Mouse (Mus musculus) bone marrow, adult 2 months (tissue): ENCODE measurements around the gene Xirp1. TPM values are rescaled to one million over a fixed set of nuclear protein-coding genes. Genes with fewer than 3 reads are reported as not detected.

Experiments
- H3K27ac ChIP-seq: fragments of 200-500 bp; 2 replicates; pipeline ENCODE4 v1.5.1; 2012; ENCODE audit warnings: low read depth, mild to moderate bottlenecking, control low read depth, inconsistent platforms, low read length; ENCODE audit not compliant: control insufficient read depth, poor library complexity, insufficient read depth
- H3K4me1 ChIP-seq: fragments of 200-500 bp; 2 replicates; pipeline ENCODE4 v1.6.1; 2011; ENCODE audit warnings: low read length; ENCODE audit not compliant: control insufficient read depth, insufficient read depth
- H3K4me3 ChIP-seq: fragments of 200-500 bp; replicated peaks from 2 replicates; pipeline ENCODE3; 2011; ENCODE audit warnings: mild to moderate bottlenecking, low read depth, low read length, control low read depth; ENCODE audit not compliant: control insufficient read depth
- CTCF ChIP-seq: fragments of 200-500 bp; IDR thresholded peaks from 2 replicates; pipeline ENCODE4 v1.5.1; 2011; ENCODE audit warnings: low read length, control low read depth; ENCODE audit not compliant: control insufficient read depth, insufficient read depth
- POLR2A ChIP-seq: fragments of 200-500 bp; IDR thresholded peaks from 2 replicates; pipeline ENCODE4 v1.6.1; 2011; ENCODE audit warnings: low read depth, mild to moderate bottlenecking, control low read depth, low read length, borderline replicate concordance; ENCODE audit not compliant: control insufficient read depth
- WGBS: fragments of 180-500 bp; shearing (Covaris S2); methylation state at CpG from one replicate; pipeline ENCODE4 v1.1.7; 2018; 5-methylcytosine and 5-hydroxymethylcytosine counted together
- polyA plus RNA-seq: library from polyadenylated mRNA; stranded (reverse); fragments of >200 nt; gene quantifications from 2 replicates; pipeline ENCODE4 v1.2.4, GENCODE M21; 2011; ENCODE audit warnings: low replicate concordance; ENCODE audit not compliant: missing spikeins, insufficient read depth, insufficient read length

Gene Xirp1
- polyA plus RNA-seq, 1 experiment = not detected

DNA sequence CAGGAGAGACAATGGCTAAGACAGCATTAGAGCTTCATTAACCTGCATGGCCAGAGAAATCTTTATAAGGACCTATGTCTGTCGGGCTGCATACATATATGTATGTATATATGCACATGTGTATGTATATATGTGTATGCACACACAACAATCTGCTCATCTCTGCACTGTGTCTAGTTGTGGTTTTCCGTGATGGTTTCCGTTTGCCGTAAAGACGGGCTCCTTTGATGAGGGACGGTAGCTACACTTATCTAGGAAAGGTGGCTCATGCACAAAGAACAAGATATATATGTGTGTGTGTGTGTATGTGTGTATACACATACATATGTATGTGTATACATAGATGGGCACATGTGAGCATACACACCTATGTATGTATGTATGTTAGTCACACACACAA lies 6.5 kb upstream of the Xirp1 start:
- 74% methylated on average over 6 of the region's 6 CpGs for WGBS
- Histone ChIP-seq H3K4me1 (peaks cover 1% of the 10 kb centered on the region; the same call in 1 of the 2 replicates), H3K4me3 (no peak overlapping the region), H3K27ac (no peak overlapping the region)
- TF ChIP-seq POLR2A (no peak), CTCF (no peak)

DNA sequence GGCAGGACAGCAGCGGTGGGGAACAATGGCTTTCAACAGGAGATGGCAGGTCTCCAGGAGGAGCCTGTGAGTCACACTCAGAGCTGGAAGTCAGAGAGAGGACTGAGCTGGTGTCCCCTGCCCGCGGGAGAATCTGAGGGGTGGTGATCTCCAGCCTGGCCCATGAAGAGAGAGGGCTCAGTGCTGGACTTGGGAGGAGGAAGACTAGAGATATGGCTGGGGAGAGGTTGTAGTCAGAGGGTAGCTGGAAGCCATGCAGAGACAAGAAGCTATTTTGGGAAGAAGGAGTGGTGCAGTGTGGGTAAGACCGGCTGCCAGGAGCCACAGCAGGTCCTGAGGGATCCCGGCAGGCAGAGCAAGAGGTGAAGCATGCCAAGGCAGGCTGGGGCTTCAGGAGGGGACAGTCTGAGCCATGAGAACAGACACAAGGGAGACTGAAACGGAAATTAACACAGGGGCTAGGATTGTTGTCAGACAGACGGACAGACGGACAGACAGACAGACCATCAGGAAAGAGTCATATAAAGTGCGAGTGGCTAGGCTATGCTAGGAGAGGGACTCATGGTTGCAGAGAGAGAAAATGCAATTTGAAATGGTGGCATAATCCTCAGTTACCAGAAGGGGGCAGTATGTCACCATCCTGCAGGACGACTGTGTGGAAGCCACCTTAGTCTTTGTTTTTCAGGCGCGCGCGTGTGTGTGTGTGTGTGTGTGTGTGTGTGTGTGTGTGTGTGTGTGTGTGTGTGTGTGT lies 4.2 kb upstream of the Xirp1 start:
- 15% methylated on average over 14 of the region's 14 CpGs for WGBS
- peak; percentile 83 for TF ChIP-seq CTCF
- TF ChIP-seq POLR2A = no peak
- Histone ChIP-seq H3K27ac (no peak overlapping the region), H3K4me3 (no peak overlapping the region), H3K4me1 (no peaks in the 10 kb centered on the region; the same call in 1 of the 2 replicates)

DNA sequence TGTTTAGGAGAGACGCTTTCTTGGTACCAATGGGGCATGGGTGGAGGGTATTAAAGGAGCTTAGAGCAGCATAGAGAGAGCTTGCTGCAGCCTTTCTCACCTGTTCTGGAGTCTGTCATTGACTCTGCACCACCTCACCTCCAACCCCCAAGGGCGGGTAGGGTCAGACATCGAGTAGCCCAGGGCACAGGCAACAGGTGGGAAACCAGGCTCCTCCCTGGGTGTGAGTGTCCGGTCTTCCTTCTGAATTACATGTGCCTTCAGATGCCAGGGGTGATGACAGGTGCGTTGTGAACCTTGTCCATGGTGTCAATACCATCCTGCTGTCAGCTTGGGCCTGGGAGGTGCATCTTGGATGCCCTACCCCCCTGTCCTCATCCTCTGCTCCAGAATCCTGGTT lies 1.2 kb upstream of the Xirp1 start:
- WGBS = 75% methylated on average over 5 of the region's 5 CpGs
- Histone ChIP-seq H3K4me3 (no peak overlapping the region), H3K27ac (no peak overlapping the region), H3K4me1 (no peaks in the 10 kb centered on the region; the same call in 1 of the 2 replicates)
- no peak for TF ChIP-seq POLR2A
- no peak for TF ChIP-seq CTCF

GRCm38 (mm10) chr9:120024171-120024570 lies 773 bp upstream of the Xirp1 start:
- Histone ChIP-seq H3K4me1 (no peaks in the 10 kb centered on the region; the same call in 1 of the 2 replicates), H3K27ac (no peak overlapping the region), H3K4me3 (no peak overlapping the region)
- TF ChIP-seq POLR2A (no peak), CTCF (no peak)
- 40% methylated on average over 10 of the region's 10 CpGs for WGBS

GRCm38 (mm10) chr9:120021164-120021563 lies 2.2 kb downstream of the Xirp1 start:
- Histone ChIP-seq H3K4me1 (no peaks in the 10 kb centered on the region), H3K4me3 (no peak overlapping the region), H3K27ac (no peak overlapping the region)
- WGBS = 73% methylated on average over 5 of the region's 5 CpGs
- no peak for TF ChIP-seq CTCF
- no peak for TF ChIP-seq POLR2A

DNA sequence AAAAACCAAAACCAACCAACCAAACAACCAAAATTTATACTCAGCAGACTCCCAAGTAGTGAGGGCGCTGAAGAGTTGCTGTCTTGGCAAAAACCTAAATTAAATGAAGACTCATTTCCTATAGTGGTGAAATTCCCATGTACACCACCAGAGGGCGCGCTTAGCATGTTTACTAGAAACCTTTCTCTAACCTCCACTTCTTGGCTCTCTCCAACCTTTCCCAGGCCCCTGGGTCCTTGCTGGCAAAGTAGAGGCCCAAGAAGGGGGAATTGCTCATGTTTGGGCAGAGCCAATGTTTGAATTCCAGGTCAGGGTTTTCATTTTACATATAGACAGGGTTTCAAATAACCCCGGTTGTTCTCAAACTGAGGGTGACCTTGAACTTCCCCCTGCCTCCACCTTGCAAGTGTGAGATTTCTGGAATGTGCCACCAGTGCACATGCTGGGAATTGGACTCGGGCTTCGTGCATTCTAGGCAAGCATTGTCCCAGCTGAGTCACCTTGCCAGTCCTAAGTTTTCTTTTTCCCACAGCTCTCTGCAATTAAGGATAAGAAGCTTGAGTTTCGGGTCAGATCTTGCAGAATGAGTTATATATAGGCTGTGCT lies 3.0 kb downstream of the Xirp1 start:
- no peak overlapping the region for H3K4me3 ChIP-seq
- TF ChIP-seq POLR2A = no peak
- no peak for TF ChIP-seq CTCF
- no peak overlapping the region for H3K27ac ChIP-seq
- 38% methylated on average over 7 of the region's 7 CpGs for WGBS
- H3K4me1 ChIP-seq = no peaks in the 10 kb centered on the region

- TF ChIP-seq POLR2A (no peak), CTCF (no peak)
- no peak overlapping the region for H3K4me3 ChIP-seq
- H3K4me1 ChIP-seq = no peaks in the 10 kb centered on the region
- no peak overlapping the region for H3K27ac ChIP-seq
- WGBS = 77% methylated on average over 10 of the region's 10 CpGs
Observed at GRCm38 (mm10) chr9:120016956-120017355, 6.4 kb downstream of the Xirp1 start.

- Histone ChIP-seq H3K27ac (no peak overlapping the region), H3K4me3 (no peak overlapping the region), H3K4me1 (no peaks in the 10 kb centered on the region; the same call in 1 of the 2 replicates)
- no peak for TF ChIP-seq CTCF
- no peak for TF ChIP-seq POLR2A
- WGBS = 89% methylated on average over 6 of the region's 6 CpGs
Observed at GRCm38 (mm10) chr9:120014828-120015227, 8.6 kb downstream of the Xirp1 start.
